Mouse (Mus musculus): ENCODE results near the gene Gm17387. TPM values are rescaled to one million over a fixed set of nuclear protein-coding genes. Genes with fewer than 3 reads are reported as not detected.

Gene Gm17387
- total and polyA plus RNA-seq, 2 experiments from 2014 or later: not detected

DNA sequence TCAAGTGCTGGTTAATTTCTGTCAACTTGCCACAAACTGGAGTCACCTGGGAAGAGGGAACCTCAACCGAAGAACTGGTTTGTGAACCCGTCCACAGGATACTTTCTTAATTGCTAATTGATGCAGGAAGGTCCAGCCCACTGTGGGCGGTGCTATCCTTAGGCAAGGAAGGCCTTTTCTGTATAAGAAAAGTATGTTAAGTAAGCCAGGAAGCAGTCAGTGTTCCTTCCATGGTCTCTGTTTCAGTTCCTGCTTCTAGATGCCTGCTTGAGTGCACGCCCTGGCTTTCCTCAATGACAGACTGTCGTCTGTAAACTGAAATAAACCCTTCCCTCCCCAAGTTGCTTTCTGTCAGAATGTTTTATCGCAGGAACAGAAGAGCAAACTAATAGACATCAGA lies 28.0 kb downstream of the Gm17387 start:
- H3K27me3 ChIP-seq (ENCODE audit: insufficient read depth, low read length): no peaks in the 10 kb centered on the region
- H3K4me2 ChIP-seq (ENCODE audit: low read depth, low read length): no peak overlapping the region
- peaks cover 8% of the 10 kb centered on the region for H3K4me1 ChIP-seq (ENCODE audit: insufficient read depth, low read length)
- 91% methylated on average over 6 of the region's 6 CpGs for WGBS
- H3K36me3 ChIP-seq (ENCODE audit: insufficient read depth, low read length): no peaks in the 10 kb centered on the region
- no peaks in the 10 kb centered on the region for H3K9me3 ChIP-seq (ENCODE audit: low read length)
- no peak for TF ChIP-seq CTCF (IDR thresholded peaks at IDR 0.05; ENCODE audit: low read depth)
- H3K9ac ChIP-seq (replicated peaks; ENCODE audit: low read length): no peak overlapping the region
- H3K27ac ChIP-seq: no peak overlapping the region
- DNase-seq (ENCODE audit: low spot score) (no peak), ATAC-seq (no peak)
- no peak overlapping the region for H3K4me3 ChIP-seq (ENCODE audit: low read length)

DNA sequence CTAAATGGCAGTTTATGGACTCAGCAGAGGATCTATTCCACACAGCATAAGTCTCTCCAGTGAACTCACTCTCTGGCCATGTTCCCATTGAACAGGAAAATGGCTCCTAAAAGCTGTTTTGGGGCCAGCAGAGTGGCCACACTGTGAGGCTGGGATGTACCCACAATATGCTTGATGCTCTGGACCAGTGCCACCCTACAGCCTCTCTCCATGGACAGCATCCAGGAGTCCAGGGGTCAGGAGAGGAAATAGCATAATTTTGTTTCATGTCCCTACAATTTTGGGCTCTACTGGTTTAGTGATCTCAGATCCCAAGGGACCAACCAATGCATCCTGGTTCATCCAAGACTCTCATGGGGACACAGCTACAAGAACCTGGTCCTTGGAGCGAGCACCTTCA lies 28.6 kb downstream of the Gm17387 start:
- Histone ChIP-seq H3K4me1 (ENCODE audit: insufficient read depth, low read length) (peaks cover 14% of the 10 kb centered on the region), H3K9ac (replicated peaks; ENCODE audit: low read length) (no peak overlapping the region), H3K9me3 (ENCODE audit: low read length) (no peaks in the 10 kb centered on the region), H3K36me3 (ENCODE audit: insufficient read depth, low read length) (no peaks in the 10 kb centered on the region), H3K4me3 (ENCODE audit: low read length) (no peak overlapping the region), H3K27me3 (ENCODE audit: insufficient read depth, low read length) (no peaks in the 10 kb centered on the region), H3K27ac (no peak overlapping the region), H3K4me2 (ENCODE audit: low read depth, low read length) (no peak overlapping the region)
- WGBS: 97% methylated on average over 1 of the region's 1 CpGs
- DNase-seq (ENCODE audit: low spot score): no peak
- no peak for ATAC-seq
- TF ChIP-seq CTCF (IDR thresholded peaks at IDR 0.05; ENCODE audit: low read depth): no peak

DNA sequence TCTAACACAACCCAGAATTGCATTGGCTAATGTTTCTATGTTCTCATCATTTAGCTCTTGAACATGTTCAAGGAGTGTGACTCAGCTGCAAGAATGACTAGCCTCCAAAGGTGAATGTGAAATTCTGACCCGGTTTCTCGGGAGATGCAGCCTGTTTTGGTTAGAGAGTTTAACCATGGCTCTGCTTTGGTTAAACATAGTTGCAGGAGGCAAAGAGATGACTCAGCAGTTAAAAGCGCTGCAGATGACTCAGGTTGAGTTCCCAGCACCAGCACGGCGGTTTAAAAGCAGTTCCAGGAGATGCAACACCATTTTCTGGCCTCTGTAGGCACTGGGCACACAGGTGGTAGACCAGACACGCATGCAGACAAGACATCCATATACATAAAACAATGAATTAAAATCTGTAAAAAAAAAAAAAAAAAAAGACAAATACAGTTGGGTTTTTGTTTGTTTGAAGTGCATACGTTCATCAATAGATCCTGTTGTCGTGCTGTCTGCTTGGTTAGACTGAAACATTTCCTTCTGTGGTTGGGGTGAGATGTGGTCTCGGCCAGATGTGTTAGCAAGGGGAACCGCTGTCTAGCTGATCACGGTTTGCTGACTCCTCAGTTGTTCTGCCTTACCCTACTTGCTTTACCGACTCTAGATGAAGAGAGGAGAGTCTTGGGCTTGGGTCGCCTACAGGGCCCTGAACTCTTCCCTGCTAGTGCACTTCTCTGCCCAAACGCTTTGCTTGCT lies 29.8 kb downstream of the Gm17387 start:
- no peaks in the 10 kb centered on the region for H3K27me3 ChIP-seq (ENCODE audit: insufficient read depth, low read length)

DNA sequence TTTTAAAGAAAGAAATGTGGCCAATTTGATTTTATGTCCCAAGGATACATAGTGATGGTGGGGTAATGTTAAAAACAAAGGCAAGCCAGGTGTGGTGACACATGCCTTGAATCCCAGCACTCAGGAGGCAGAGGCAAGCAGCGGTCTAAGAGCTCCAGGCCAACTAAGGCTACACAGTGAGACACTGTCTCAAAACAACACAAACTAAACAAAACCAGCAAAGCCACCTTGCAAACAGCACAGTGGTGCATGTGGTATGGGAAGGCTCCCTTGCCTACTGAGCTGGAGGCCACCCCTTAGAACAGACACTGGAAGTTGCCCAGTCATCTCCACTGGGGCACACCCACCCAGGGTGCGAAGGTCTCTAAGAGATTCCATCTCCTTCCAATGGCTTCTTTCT lies 31.0 kb downstream of the Gm17387 start:
- H3K9me3 ChIP-seq (ENCODE audit: low read length): no peaks in the 10 kb centered on the region
- H3K27me3 ChIP-seq (ENCODE audit: insufficient read depth, low read length): no peaks in the 10 kb centered on the region
- ATAC-seq: no peak
- TF ChIP-seq CTCF (IDR thresholded peaks at IDR 0.05; ENCODE audit: low read depth): no peak
- peak overlapping the region; percentile 97 for H3K9ac ChIP-seq (replicated peaks; ENCODE audit: low read length)
- 65% methylated on average over 2 of the region's 2 CpGs for WGBS
- H3K36me3 ChIP-seq (ENCODE audit: insufficient read depth, low read length): peaks cover 14% of the 10 kb centered on the region
- peak overlapping the region; percentile 92 for H3K27ac ChIP-seq
- DNase-seq (ENCODE audit: low spot score): no peak
- H3K4me1 ChIP-seq (ENCODE audit: insufficient read depth, low read length): peaks cover 14% of the 10 kb centered on the region
- peak overlapping the region; percentile 83 for H3K4me3 ChIP-seq (ENCODE audit: low read length)
- H3K4me2 ChIP-seq (ENCODE audit: low read depth, low read length): peak overlapping the region; percentile 78

More for the DNA sequence above, 29.8 kb downstream of the Gm17387 start:
- H3K4me2 ChIP-seq (ENCODE audit: low read depth, low read length): no peak overlapping the region
- DNase-seq (ENCODE audit: low spot score): no peak
- no peak overlapping the region for H3K4me3 ChIP-seq (ENCODE audit: low read length)
- peaks cover 4% of the 10 kb centered on the region for H3K36me3 ChIP-seq (ENCODE audit: insufficient read depth, low read length)
- H3K27ac ChIP-seq: no peak overlapping the region
- TF ChIP-seq CTCF (IDR thresholded peaks at IDR 0.05; ENCODE audit: low read depth): no peak
- no peaks in the 10 kb centered on the region for H3K9me3 ChIP-seq (ENCODE audit: low read length)
- ATAC-seq: no peak
- H3K4me1 ChIP-seq (ENCODE audit: insufficient read depth, low read length): peaks cover 14% of the 10 kb centered on the region
- WGBS: 92% methylated on average over 14 of the region's 14 CpGs
- no peak overlapping the region for H3K9ac ChIP-seq (replicated peaks; ENCODE audit: low read length)

DNA sequence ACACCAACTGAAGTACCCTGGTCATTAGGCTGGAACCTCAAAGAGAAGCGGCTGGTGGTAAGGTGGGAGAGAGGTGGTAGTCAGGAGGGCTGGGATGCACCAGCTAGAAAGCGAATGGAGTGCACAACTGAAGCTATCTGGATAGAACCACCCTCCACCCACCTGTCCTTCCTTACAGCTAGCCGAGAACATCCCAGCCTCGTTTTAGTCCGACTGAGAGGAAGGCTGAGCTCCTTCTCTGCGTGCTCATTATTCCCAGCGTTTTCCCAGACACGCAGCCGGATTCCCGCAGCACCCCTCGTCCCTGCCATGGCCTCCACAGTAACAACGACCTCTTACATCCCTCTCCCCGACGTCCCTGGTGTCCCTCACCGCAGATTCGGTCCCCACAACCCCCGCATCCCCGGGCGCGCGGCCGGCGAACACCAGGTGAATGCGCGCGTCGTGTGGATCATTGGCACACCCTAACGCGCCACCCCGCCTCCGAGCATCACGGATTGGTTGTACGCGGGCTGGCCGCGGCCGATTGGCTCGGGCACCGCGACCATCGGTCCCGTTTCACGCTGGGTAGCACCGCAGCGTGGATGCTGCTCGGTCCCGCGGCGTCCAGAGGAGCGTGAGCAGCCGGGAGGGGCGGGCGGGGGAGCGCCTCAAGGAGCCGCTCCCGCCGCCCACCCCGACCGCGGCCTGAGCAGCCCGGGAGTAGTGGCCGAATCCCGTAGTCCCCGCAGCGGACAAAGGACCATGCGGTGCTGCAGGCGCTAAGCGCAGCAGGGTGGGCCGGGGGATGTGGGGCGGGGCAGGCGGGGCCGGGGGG lies 31.7 kb downstream of the Gm17387 start, which contains the start of gene B4galnt4:
TSS of gene B4galnt4 (plus strand) at position 679 of the 817 bp plus-strand sequence.
- DNase-seq (ENCODE audit: low spot score): peak; percentile 97
- peak within 1 kb of the TSS; percentile 83 for H3K4me3 ChIP-seq (ENCODE audit: low read length)
- H3K9ac ChIP-seq (replicated peaks; ENCODE audit: low read length): peak within 1 kb of the TSS; percentile 97
- peaks cover 21% of the 10 kb centered on the region for H3K36me3 ChIP-seq (ENCODE audit: insufficient read depth, low read length)
- no peaks in the 10 kb centered on the region for H3K9me3 ChIP-seq (ENCODE audit: low read length)
- ATAC-seq: peak; percentile 95
- H3K4me2 ChIP-seq (ENCODE audit: low read depth, low read length): peak within 1 kb of the TSS; percentile 78
- H3K27me3 ChIP-seq (ENCODE audit: insufficient read depth, low read length): no peaks in the 10 kb centered on the region
- peak within 1 kb of the TSS; percentile 92 for H3K27ac ChIP-seq
- H3K4me1 ChIP-seq (ENCODE audit: insufficient read depth, low read length): peaks cover 14% of the 10 kb centered on the region
- TF ChIP-seq CTCF (IDR thresholded peaks at IDR 0.05; ENCODE audit: low read depth): no peak
- WGBS: 1% methylated on average over 47 of the region's 72 CpGs

DNA sequence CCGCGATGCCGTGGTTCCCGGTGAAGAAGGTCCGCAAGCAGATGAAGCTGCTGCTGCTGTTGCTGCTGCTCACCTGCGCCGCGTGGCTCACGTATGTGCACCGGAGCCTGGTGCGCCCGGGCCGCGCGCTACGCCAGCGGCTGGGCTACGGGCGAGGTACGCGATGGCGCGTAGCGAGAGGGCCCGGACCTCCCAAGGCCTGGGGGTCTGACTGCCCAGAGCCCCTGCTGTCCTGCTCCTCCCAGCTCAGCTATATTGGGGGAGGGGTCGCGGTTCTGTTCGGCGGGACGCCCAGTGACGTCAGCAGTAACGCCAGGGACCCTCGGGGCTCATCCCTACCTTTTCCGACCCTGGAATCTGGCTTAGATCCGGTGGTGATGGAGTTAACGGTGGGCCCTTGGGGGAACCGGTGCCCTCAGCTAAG lies 32.4 kb downstream of the Gm17387 start:
- no peaks in the 10 kb centered on the region for H3K27me3 ChIP-seq (ENCODE audit: insufficient read depth, low read length)
- H3K4me2 ChIP-seq (ENCODE audit: low read depth, low read length): peak overlapping the region; percentile 78
- H3K27ac ChIP-seq: peak overlapping the region; percentile 92
- H3K4me3 ChIP-seq (ENCODE audit: low read length): peak overlapping the region; percentile 83
- under 1% methylated on average over 36 of the region's 37 CpGs for WGBS
- peaks cover 27% of the 10 kb centered on the region for H3K36me3 ChIP-seq (ENCODE audit: insufficient read depth, low read length)
- ATAC-seq (peak; percentile 52), DNase-seq (ENCODE audit: low spot score) (peak; percentile 50)
- peak overlapping the region; percentile 97 for H3K9ac ChIP-seq (replicated peaks; ENCODE audit: low read length)
- no peak for TF ChIP-seq CTCF (IDR thresholded peaks at IDR 0.05; ENCODE audit: low read depth)
- H3K4me1 ChIP-seq (ENCODE audit: insufficient read depth, low read length): peaks cover 14% of the 10 kb centered on the region
- no peaks in the 10 kb centered on the region for H3K9me3 ChIP-seq (ENCODE audit: low read length)

Data from hindbrain, postnatal 0 days (tissue).